Mouse (Mus musculus): ENCODE results near the gene Hoxc4. TPM values are rescaled to one million over a fixed set of nuclear protein-coding genes. Genes with fewer than 3 reads are reported as not detected.

Hoxc4 gene
- polyA plus RNA-seq (2012), result 65.2 and 89.1 TPM in 2 replicates

DNA sequence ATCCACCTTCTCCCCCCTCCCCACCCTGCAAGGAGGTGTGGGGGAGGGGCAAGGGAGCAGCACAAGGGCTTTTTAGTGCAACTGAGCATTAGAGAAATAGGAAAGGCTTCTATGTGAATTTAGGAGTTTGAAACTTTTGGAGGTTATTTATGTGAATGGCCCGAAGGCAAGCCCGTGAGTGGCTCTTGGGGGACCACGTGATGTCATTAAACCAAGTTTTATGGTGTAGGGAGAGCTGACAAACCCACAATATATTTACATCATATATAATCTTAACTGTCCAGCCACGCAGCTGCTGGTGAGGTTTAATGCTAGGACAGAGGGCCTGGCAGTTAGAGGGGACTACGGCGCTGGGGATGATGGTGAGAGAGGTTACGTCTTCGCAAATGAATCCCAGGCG is at the start of gene Hoxc4:
Hoxc4 (plus strand) TSS at position 299 of the 400 bp plus-strand sequence.
- no peak for TF ChIP-seq GATA1 (IDR thresholded peaks at IDR 0.05; ENCODE audit: low read length)

DNA sequence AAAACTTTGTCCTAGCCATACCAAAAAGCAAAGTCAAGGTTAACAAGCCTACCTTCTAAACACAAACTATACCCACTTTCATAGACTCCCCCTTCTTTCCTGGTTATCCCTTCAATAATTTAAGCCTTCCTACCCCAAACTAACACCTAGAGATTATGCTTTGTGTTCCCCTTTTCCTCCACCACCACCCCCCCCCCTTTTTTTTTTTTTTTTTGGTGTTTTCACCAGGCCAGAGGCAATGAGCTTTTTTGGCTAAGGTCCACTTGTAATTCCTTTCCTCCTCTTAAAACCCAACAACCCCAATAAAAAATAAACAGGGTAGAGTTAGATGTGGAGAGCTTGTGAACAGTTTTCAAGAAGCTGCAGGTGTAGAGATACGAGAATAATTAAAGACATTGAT is 49.4 kb upstream of the Hoxc4 start:
- TF ChIP-seq GATA1 (IDR thresholded peaks at IDR 0.05; ENCODE audit: low read length), result no peak

DNA sequence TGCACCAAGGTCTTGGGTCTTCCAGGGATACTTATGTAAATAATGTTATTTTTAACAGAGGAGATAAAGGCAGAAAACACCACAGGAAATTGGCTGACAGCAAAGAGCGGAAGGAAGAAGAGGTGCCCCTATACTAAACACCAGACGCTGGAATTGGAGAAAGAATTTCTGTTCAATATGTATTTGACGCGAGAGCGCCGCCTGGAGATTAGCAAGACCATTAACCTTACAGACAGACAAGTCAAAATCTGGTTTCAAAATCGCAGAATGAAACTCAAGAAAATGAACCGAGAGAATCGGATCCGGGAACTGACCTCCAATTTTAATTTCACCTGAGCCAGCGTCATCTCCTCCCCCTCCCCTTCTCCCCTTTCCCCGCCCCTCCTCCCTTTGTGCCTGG is 48.0 kb upstream of the Hoxc4 start:
- no peak for TF ChIP-seq GATA1 (IDR thresholded peaks at IDR 0.05; ENCODE audit: low read length)

DNA sequence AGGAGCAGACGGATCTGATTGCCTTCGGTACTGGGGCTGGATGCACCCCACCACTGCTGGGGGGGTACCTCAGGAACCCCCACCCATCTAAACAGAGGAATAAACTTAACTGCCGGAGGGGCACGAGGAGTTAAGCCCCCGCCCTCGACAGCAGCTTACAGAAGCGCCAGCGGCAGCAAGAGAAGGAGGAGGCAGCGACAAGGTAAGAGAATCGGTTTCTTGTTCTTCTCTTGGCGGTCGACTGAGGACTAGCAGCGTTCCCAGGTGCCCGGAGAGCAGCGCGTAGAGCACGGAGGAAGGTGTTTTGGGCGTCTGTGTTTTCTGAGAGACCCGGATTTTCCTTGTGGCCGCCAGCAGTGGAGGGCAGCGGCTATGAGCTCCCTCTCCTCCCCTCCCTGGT is 46.5 kb upstream of the Hoxc4 start:
- TF ChIP-seq GATA1 (IDR thresholded peaks at IDR 0.05; ENCODE audit: low read length), result no peak

DNA sequence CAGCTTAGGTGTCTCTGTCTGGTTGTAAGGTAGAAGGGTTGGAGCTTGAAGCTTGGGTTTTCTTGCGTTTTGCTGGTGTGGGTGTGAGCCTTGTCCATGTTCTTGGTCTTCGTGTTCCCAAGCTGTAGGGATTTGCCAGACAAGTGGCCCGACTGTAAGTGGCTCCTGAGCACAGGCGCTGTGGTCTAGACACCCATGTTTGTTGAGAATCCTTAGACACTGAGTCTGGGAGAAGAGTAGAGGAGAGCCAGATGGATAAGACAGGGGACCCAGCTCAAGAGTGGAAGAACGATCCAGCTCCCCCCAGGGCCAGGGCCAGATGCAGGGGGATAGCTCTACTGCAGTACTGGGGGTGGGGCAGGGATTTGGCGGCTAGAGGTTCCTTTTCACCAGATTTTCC is 46.0 kb upstream of the Hoxc4 start:
- no peak for TF ChIP-seq GATA1 (IDR thresholded peaks at IDR 0.05; ENCODE audit: low read length)

DNA sequence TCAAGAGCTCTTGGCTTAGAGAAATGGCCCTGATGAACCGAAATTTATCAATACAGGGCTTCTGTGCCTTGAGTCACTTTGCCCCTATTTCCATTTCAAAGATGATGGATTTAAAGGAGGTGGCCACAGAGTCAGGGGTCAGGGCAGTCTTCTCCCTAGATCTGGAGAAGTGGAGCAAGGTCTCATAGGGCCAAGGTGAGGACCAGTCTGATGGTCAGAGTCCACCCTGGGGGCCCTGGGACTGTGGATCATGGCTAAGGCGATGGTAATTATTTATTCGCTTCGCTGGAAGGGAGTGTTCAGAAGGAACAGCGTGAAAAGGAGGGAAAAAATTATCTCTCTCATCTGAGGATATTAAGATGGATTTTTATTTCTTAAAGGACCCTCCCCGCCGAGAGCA is 43.7 kb upstream of the Hoxc4 start:
- no peak for TF ChIP-seq GATA1 (IDR thresholded peaks at IDR 0.05; ENCODE audit: low read length)

DNA sequence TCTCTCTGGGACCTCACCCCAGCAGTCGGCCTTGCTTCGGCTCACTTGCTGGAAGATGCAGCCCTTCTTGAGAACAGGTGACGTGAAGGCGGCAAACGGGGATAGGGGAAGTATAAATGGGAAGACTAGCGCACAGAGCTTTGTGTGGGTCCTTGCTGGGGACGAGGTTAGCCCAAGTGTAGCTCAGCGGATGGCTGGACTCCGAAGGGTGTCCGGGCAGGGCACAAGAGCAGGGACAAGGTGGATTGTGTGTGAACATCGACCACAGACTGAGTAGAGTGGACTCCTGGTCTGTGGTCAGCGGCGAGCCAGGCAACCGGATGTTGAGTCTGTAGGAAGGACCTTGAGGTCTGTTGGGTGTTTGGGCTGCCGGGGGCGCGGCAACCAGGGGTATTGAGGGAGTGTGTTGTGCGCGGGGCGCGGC is 43.0 kb upstream of the Hoxc4 start:
- TF ChIP-seq GATA1 (IDR thresholded peaks at IDR 0.05; ENCODE audit: low read length), result no peak

DNA sequence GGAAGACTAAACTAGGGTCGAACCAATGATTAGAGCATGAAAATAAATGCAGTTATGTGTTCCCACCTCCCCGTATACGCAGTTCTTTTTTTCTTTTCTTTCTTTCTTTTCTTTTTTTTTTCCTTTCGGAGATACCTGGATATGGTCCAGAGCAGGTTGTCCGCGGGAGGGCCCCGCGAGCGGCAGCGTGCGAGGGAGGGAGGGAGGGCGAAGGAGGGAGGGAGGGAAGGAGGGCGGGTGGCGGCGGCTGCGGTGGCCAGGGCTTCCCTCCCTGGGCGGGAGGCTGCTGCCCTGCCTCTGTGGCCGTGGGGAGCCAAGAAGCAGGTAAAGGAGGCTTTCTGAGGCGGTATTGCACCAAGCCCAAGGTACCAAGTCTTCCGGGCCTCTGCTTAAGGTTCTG is 42.6 kb upstream of the Hoxc4 start, which contains the start of gene Hoxc9:
Hoxc9 (plus strand) TSS at position 269 of the 400 bp plus-strand sequence.
- no peak for TF ChIP-seq GATA1 (IDR thresholded peaks at IDR 0.05; ENCODE audit: low read length)

DNA sequence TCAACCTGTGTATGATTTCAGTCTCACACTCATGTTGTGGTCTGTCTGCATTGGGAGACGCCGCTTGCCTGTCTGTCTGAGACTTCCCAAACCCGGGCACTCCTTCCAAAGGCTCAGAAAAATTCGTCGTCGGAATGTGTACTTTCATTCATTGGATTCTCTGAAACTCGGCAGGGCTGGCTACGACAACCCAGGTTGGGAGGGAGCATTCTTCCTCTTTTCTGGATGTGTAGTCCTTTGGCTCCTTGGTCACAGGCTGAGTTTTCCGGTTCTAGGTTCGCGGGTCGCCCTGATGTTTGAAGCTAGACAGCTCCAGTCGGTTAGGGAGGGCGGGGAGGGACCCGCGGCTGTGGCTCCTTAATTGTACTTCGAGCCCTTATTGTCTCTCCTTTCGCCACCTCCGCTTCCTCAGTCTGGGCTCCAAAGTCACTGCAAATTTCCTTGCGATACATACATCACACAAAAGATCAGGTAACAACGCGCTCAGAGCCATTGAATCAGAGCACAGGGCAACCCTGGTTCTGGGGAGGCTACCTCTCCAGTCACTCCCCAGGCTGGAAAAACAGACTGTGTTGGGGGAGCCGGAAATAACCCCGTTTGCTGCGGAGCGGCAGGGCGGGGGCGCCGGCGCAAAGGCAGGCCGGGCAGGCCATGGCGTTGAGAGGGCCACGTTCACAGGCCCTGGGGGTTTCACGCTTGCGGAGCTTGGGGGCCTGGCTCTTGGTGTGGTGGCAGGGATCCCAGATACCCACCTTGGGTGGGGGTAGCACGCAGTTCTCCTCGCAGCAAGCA is 41.9 kb upstream of the Hoxc4 start:
- TF ChIP-seq GATA1 (IDR thresholded peaks at IDR 0.05; ENCODE audit: low read length), result no peak

DNA sequence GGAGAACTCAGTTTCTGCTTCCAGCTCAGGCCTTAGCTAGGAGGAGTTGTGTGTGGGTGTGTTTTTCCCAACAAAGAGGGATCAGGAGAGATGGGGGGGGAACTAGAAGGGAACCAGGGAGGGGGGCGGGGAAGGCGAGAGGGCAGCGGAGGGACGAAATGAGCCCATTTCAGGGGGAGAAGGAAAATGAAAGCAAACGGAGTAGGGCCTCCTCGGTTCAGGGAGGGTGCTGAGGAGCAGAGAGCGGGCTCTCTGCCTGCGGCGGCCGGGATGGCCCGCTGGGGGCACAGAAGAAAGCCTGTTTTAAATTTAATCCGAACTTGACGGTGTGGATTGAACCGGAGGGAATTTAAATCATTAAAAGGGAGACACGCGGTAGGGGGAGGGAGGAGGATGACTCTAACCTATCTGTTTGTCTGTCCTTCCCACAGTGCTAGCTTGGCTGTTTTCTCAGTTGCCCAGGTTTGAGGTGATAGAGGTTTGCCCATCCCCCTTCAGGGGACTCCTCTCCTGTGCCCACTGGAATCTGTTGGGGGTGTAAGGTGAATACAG is 41.2 kb upstream of the Hoxc4 start:
- no peak for TF ChIP-seq GATA1 (IDR thresholded peaks at IDR 0.05; ENCODE audit: low read length)

DNA sequence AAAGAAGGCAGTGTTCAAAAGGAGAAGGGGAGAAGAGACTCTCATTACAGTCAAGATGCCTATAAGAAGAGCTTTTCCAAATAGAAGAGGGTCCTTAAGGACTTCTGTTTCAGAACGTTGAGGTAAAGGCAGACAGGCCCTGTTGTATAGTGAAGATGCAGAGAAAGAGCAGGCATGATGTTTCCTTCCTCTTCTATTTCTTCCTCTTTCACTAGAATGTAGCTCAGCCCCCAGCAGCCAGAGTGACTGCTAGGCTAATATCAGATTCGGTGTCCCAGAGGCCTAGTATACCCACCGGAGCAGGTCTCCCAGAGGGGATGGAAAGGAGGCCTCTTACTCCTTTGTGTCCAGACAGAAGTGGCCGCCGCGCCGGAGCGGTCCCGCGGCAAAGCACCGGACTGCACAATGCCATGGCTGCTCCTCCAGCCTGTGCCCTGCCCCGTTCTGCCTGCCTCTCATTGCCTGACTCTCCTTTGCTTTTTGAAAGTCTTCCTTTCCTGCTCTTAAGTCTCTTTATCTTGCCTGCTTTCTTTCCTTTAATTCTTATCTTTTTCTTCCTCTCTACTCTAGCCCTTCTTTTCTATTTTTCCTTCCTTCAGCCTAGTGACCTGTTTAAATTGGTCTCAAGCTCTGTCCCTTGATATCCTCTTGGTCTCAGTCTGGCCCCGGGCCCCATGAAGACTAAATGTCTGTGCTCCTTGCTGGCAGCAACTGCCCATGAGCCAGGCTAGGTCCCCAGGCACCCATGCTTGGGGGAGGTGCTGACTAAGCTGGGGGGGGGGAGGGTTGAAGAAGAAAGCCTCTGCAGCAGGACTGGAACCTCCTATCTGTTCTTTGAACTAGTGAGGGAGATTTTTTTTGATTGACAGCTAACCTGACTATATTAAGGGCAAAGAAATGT is 39.9 kb upstream of the Hoxc4 start:
- TF ChIP-seq GATA1 (IDR thresholded peaks at IDR 0.05; ENCODE audit: low read length), result no peak

DNA sequence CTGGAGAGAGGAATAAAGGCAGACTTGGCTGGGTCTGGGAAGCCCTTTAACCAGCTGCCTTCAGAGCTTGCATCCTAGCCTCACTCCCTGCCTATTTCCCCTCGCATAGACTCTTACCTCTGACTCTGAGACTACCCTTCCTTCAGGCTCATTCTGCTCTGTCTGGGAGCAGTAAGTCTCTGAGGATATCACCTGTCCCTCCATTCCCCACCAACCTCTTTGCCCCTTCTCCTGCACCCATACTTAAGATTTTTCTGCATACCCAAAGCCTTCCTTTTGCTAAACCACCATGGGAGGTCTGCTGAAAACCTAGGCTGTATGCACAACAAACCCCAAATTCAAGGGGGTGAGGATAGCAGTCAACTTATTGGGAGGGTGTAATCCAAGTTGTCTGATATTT is 38.8 kb upstream of the Hoxc4 start:
- no peak for TF ChIP-seq GATA1 (IDR thresholded peaks at IDR 0.05; ENCODE audit: low read length)

DNA sequence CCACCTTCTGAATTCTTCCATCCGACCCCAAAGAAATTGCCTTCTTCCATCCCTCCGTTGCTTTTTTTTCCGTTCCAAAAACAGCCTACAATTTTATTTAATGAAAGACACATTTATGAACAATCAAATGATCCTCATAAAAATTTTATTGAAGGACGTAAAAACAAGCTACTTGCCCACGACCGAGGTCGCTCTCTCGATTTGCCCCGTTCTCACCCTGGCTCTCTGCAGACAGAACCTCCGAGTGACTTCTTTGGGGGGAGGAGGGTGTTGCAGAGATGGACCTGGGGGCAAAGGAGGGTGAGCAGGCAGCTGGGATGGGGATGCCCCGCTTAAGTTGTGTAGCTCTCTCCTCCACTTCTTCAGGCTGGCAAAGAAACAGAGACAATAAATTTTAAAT is 38.4 kb upstream of the Hoxc4 start:
- TF ChIP-seq GATA1 (IDR thresholded peaks at IDR 0.05; ENCODE audit: low read length), result no peak

DNA sequence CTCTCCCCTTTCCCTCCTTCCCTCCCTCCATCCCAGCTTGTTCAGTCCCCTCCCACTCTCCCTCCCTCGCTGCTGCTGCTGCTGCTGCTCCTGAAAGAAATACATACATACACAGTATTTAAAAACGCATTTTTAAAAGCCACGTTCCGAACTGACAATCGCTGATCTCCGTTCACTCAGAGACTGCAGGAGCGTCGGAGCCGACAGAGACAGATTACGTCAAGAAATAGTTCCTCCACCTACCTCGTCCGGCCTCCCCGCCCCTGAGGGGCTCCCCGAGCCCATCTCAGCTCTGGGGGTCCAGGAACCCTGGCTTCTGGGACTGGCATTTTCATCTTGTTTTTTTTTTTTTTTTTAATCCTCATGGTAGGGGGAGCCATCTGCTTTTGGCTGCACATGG is 37.8 kb upstream of the Hoxc4 start:
- no peak for TF ChIP-seq GATA1 (IDR thresholded peaks at IDR 0.05; ENCODE audit: low read length)

DNA sequence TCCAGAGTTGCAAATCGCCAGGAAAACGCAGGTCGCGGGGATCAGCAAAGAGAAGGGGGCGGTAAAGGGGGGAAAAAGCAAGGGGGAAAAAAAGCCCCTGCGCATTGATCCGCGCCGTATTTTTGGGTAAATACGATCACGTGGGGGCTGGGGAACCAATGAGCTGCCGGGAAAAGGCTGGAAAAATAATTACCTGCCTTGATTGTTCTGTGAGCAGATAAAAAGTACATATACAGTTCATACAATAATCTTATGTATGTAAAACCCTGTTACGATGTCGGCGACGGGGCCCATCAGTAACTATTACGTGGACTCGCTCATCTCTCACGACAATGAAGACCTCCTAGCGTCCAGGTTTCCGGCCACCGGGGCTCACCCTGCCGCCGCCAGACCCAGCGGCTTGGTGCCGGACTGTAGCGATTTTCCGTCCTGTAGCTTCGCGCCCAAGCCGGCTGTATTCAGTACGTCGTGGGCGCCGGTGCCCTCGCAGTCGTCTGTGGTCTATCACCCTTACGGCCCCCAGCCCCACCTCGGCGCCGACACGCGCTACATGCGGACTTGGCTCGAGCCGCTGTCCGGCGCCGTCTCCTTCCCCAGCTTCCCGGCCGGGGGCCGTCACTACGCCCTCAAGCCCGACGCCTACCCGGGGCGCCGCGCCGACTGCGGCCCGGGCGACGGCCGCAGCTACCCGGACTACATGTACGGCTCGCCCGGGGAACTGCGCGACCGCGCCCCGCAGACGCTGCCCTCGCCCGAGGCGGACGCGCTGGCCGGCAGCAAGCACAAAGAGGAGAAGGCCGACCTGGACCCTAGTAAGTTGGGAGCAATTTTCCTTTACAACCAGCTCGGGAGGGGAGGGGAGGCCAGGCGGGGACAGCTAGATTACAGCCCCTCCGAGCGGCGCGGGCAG is 37.1 kb upstream of the Hoxc4 start:
- no peak for TF ChIP-seq GATA1 (IDR thresholded peaks at IDR 0.05; ENCODE audit: low read length)

All from G1E-ER4 (cell line).